11 mouse cellular contexts compared by ENCODE assay signal in genomic region chr11:59584539-59584938, GRCm38 (mm10). TPM values are rescaled to one million over a fixed set of nuclear protein-coding genes. Genes with fewer than 3 reads are reported as not detected.
DNase-seq lines count a peak whose midpoint lies in the region; ATAC-seq lines count a peak whose summit lies in the region.
"Had no signal": no experiment of that assay in that cellular context is flagged by ENCODE, and none has a peak within 500 bp of the region (broad histone marks: within the 10 kb centered on the region; RNA-seq: fewer than 3 reads in every experiment).

No protein-coding gene starts in this region.

- WGBS in hindbrain, embryonic 11.5 days: 39% methylated on average over 6 of the region's 6 CpGs
- WGBS in hindbrain, embryonic 16.5 days: 41% methylated on average over 6 of the region's 6 CpGs
- WGBS in forebrain, embryonic 10.5 days: 38% methylated on average over 6 of the region's 6 CpGs

- peak; percentile 48 for DNase-seq in hindbrain, embryonic 11.5 days (ENCODE audit: low spot score)
- DNase-seq in urinary bladder, postnatal 25 days (ENCODE audit: low spot score): peak; percentile 21
- no peak for DNase-seq in urinary bladder, postnatal 10 days (ENCODE audit: low spot score)
- DNase-seq in induced T-regulatory cell, adult 2 months (ENCODE audit: low read depth): peak; percentile 18
- peak; percentile 70 for DNase-seq in thymus, postnatal 4 days
- DNase-seq in layer of hippocampus, adult 9-10 months (ENCODE audit: low spot score): no peak
- no peak for DNase-seq in forebrain, embryonic 10.5 days (ENCODE audit: extremely low spot score, low spot score)
- DNase-seq: cerebellum, adult 18-20 months had no signal

- no peak for ATAC-seq in hindbrain, embryonic 11.5 days (ENCODE audit: low FRiP score)
- no peak for ATAC-seq in hindbrain, embryonic 16.5 days

- H3K36me3 ChIP-seq in hindbrain, embryonic 11.5 days (ENCODE audit: control insufficient read depth, insufficient read depth, low read length): no peaks in the 10 kb centered on the region
- no peaks in the 10 kb centered on the region for H3K36me3 ChIP-seq in hindbrain, embryonic 16.5 days (ENCODE audit: control insufficient read depth, insufficient read depth, low read length)
- no peaks in the 10 kb centered on the region for H3K36me3 ChIP-seq in forebrain, embryonic 10.5 days (replicated peaks)
- H3K36me3 ChIP-seq: hindbrain, embryonic 13.5 days had no signal

- no peaks in the 10 kb centered on the region for H3K27me3 ChIP-seq in hindbrain, embryonic 11.5 days (ENCODE audit: control insufficient read depth, insufficient read depth, low read length)
- no peaks in the 10 kb centered on the region for H3K27me3 ChIP-seq in hindbrain, embryonic 16.5 days (replicated peaks; ENCODE audit: control insufficient read depth, insufficient read depth, low read length)
- H3K27me3 ChIP-seq in forebrain, embryonic 10.5 days (ENCODE audit: poor library complexity, severe bottlenecking): no peaks in the 10 kb centered on the region
- H3K27me3 ChIP-seq: hindbrain, embryonic 13.5 days had no signal

- no peak overlapping the region for H3K4me2 ChIP-seq in hindbrain, embryonic 11.5 days (replicated peaks; ENCODE audit: low read depth, low read length)
- H3K4me2 ChIP-seq in hindbrain, embryonic 16.5 days (ENCODE audit: low read length): no peak overlapping the region
- H3K4me2 ChIP-seq: hindbrain, embryonic 13.5 days had no signal

- H3K4me3 ChIP-seq in hindbrain, embryonic 11.5 days (ENCODE audit: low read depth, low read length): no peak overlapping the region
- H3K4me3 ChIP-seq in hindbrain, embryonic 16.5 days (ENCODE audit: low read length): no peak overlapping the region
- no peak overlapping the region for H3K4me3 ChIP-seq in forebrain, embryonic 10.5 days
- H3K4me3 ChIP-seq: hindbrain, embryonic 13.5 days had no signal

- H3K9ac ChIP-seq in hindbrain, embryonic 11.5 days (ENCODE audit: low read depth, low read length): no peak overlapping the region
- no peak overlapping the region for H3K9ac ChIP-seq in hindbrain, embryonic 16.5 days (ENCODE audit: low read depth, low read length)
- H3K9ac ChIP-seq: hindbrain, embryonic 13.5 days had no signal

- H3K9me3 ChIP-seq in hindbrain, embryonic 11.5 days (ENCODE audit: control insufficient read depth, low read length): no peaks in the 10 kb centered on the region
- H3K9me3 ChIP-seq in hindbrain, embryonic 16.5 days (ENCODE audit: control insufficient read depth, low read length): peaks cover 3% of the 10 kb centered on the region; the same call in 1 of the 2 replicates
- H3K9me3 ChIP-seq in forebrain, embryonic 10.5 days: no peaks in the 10 kb centered on the region
- H3K9me3 ChIP-seq: hindbrain, embryonic 13.5 days had no signal

- H3K27ac ChIP-seq in hindbrain, embryonic 11.5 days (ENCODE audit: low read depth, low read length): no peak overlapping the region
- H3K27ac ChIP-seq in hindbrain, embryonic 16.5 days (ENCODE audit: low read depth, low read length): no peak overlapping the region
- no peak overlapping the region for H3K27ac ChIP-seq in forebrain, embryonic 10.5 days
- H3K27ac ChIP-seq: hindbrain, embryonic 13.5 days had no signal

- no peaks in the 10 kb centered on the region for H3K4me1 ChIP-seq in hindbrain, embryonic 11.5 days (replicated peaks; ENCODE audit: control insufficient read depth, insufficient read depth, low read length)
- H3K4me1 ChIP-seq in hindbrain, embryonic 16.5 days (ENCODE audit: control insufficient read depth, insufficient read depth, low read depth, low read length): no peaks in the 10 kb centered on the region
- H3K4me1 ChIP-seq in forebrain, embryonic 10.5 days: no peaks in the 10 kb centered on the region
- H3K4me1 ChIP-seq: hindbrain, embryonic 13.5 days had no signal

RNA-seq across cellular contexts. Expression of gene Olfr222, which starts 8.5 kb away (rescaled TPM):
- not detected in 2 replicates for polyA plus RNA-seq in hindbrain, embryonic 11.5 days (2014; fragmentation: Nextera tagmentation; extraction: Ambion mirVana)
- not detected in 2 replicates for polyA plus RNA-seq in hindbrain, embryonic 16.5 days (2015; fragmentation: Nextera tagmentation; extraction: Ambion mirVana)
- not detected in 2 replicates for polyA plus RNA-seq in forebrain, embryonic 10.5 days (2016; fragmentation: Nextera tagmentation; extraction: Ambion mirVana)
- polyA plus RNA-seq: hindbrain, embryonic 13.5 days; liver, adult 2 months had no signal

RNA-seq across cellular contexts. Expression of gene Olfr223, which starts 8.6 kb away (rescaled TPM):
- not detected in 2 replicates for polyA plus RNA-seq in hindbrain, embryonic 11.5 days (2014; fragmentation: Nextera tagmentation; extraction: Ambion mirVana)
- not detected in 2 replicates for polyA plus RNA-seq in hindbrain, embryonic 16.5 days (2015; fragmentation: Nextera tagmentation; extraction: Ambion mirVana)
- not detected in 2 replicates for polyA plus RNA-seq in forebrain, embryonic 10.5 days (2016; fragmentation: Nextera tagmentation; extraction: Ambion mirVana)
- polyA plus RNA-seq: hindbrain, embryonic 13.5 days; liver, adult 2 months had no signal

RNA-seq across cellular contexts. Expression of gene Nlrp3, which starts 43.2 kb away (rescaled TPM):
- 0.08 and 0.26 TPM in 2 replicates for polyA plus RNA-seq in hindbrain, embryonic 11.5 days (2014; fragmentation: Nextera tagmentation; extraction: Ambion mirVana)
- 0.07 and 0.10 TPM in 2 replicates for polyA plus RNA-seq in hindbrain, embryonic 16.5 days (2015; fragmentation: Nextera tagmentation; extraction: Ambion mirVana)
- polyA plus RNA-seq in forebrain, embryonic 10.5 days (2016; fragmentation: Nextera tagmentation; extraction: Ambion mirVana): 0.04 TPM in 1 of 2 replicates, not detected in the other

RNA-seq across cellular contexts. Expression of gene Zkscan17, which starts 58.0 kb away (rescaled TPM):
- 17.1 and 17.9 TPM in 2 replicates for polyA plus RNA-seq in hindbrain, embryonic 11.5 days (2014; fragmentation: Nextera tagmentation; extraction: Ambion mirVana)
- polyA plus RNA-seq in hindbrain, embryonic 16.5 days (2015; fragmentation: Nextera tagmentation; extraction: Ambion mirVana): 11.4 and 15.5 TPM in 2 replicates
- 43.1 and 44.2 TPM in 2 replicates for polyA plus RNA-seq in forebrain, embryonic 10.5 days (2016; fragmentation: Nextera tagmentation; extraction: Ambion mirVana)

Comparison
In these comparisons a context has a peak if more than half of its experiments do, and no peak if none do; other contexts are left out.
1. DNase-seq: peak in hindbrain, embryonic 11.5 days (single experiment), urinary bladder, postnatal 25 days (single experiment), induced T-regulatory cell, adult 2 months (single experiment) and thymus, postnatal 4 days (single experiment); none in urinary bladder, postnatal 10 days (single experiment), layer of hippocampus, adult 9-10 months (single experiment) and forebrain, embryonic 10.5 days (single experiment).